Mouse (Mus musculus) adrenal gland, postnatal 36 days (tissue): ENCODE measurements around the gene Gm19668. TPM values are rescaled to one million over a fixed set of nuclear protein-coding genes. Genes with fewer than 3 reads are reported as not detected.
"Not testable (repeated sequence)": the region's sequence is repeated elsewhere in the genome, so short reads cannot be mapped to it uniquely, and the experiment has no call there.

Source experiments
- DNase-seq, 2 experiments: peaks; one replicate each; pipeline ENCODE4 v3.0.0; 2021; ENCODE audit warnings: mixed read lengths in 1 of 2
- total RNA-seq, 2 experiments: library from RNA; stranded (reverse); gene quantifications; 2 replicates each; pipeline ENCODE4 v1.2.3; 2021

The Gm19668 gene
- total RNA-seq, 2 experiments from 2014 or later = not detected

DNA sequence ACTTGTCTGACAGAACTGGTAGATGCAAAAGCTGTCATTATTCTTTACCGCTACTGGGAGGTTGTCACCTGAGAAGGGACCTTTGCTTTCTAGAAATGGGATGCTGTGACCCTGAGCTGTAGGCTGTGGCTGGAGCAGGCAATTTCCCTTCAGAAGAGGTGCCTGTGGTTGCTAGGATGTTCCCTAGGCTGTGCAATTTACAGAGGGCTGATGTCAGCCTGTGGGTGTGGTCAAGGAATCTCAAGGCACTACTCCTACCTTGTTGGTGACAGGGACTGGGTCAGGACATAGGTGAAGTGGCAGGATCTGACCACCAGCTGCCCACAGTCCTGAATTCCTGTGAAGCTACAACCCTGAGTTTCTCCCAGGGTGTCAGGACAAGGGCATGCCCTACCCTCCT lies 29.2 kb downstream of the Gm19668 start:
- DNase-seq = no peak

GRCm38 (mm10) chr10:77759582-77759981 lies 39.4 kb downstream of the Gm19668 start, which contains the start of gene Gm3233:
TSS of gene Gm3233 (minus strand) at chr10:77759682.
- DNase-seq = not testable (repeated sequence)

DNA sequence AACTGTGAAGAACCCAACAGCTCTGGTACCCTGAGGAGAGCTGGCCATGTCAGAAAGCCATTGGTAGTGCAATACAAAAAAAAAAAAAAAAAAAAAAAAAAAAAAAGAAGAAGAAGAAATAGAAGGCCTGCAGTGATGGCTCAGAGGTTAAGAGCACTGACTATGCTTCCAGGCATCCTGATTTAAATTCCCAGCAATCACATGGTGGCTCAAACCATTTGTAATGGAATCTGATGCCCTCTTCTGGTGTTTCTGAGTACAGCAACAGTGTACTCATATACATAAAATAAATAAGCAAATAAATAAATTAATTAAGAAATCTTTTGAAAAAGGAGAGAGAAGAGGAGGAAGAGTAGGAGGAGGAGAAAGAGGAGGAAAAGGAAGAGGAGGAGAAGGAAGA lies 45.5 kb downstream of the Gm19668 start:
- no peak for DNase-seq

GRCm38 (mm10) chr10:77752312-77752711 lies 46.6 kb downstream of the Gm19668 start:
- DNase-seq = not testable (repeated sequence)

- not testable (repeated sequence) for DNase-seq
These were observed 47.7 kb downstream of the Gm19668 start, which contains the start of gene Gm9736 for GRCm38 (mm10) chr10:77751254-77751653. TSS of gene Gm9736 (minus strand) at chr10:77751354.

DNA sequence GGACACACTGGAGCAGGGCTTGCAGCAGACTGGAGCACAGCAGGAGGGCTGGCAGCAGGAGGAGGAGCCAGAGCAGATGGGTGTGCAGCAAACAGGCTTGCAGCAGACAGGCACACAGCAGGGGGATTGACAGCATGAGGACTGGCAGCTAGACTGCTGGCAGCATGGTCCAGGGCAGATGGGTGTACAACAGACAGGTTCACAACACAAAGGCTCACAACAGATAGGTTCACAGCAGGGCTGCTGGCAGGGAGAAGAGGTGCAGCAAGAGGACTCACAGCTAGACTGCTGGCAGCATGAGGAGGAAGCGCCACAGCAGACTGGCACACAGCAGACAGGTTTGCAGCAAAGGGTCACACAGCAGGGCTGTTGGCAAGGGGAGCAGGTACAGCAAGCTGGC lies 48.2 kb downstream of the Gm19668 start:
- DNase-seq = not testable (repeated sequence)

Other genes with a start within 250 kb of the Gm19668 start
- 100 to 1,000 TPM; 197 to 219 TPM for gene Pttg1ip, start 217.4 kb downstream of the Gm19668 start, total RNA-seq
- gene Sumo3, start 193.0 kb downstream of the Gm19668 start, total RNA-seq = 100 to 1,000 TPM in 1 of 2 experiments, 10 to 100 TPM in 1; 89.0 to 106 TPM
- 10 to 100 TPM; 24.1 to 27.6 TPM for gene Gm49325, start 192.9 kb downstream of the Gm19668 start, total RNA-seq
- 10 to 100 TPM; 57.3 to 67.6 TPM for gene Ube2g2, start 176.9 kb downstream of the Gm19668 start, total RNA-seq
- under 1 TPM; 0.16 to 0.23 TPM for gene Tspear, start 112.6 kb downstream of the Gm19668 start, total RNA-seq
- gene Gm19402, start 108.4 kb downstream of the Gm19668 start, total RNA-seq = not detected
- gene Gm9508, start 101.9 kb downstream of the Gm19668 start, total RNA-seq = not detected
- gene Gm10272, start 92.5 kb downstream of the Gm19668 start, total RNA-seq = not detected
- not detected for gene Gm10024, start 87.7 kb downstream of the Gm19668 start, total RNA-seq
- not detected for gene Gm10142, start 83.3 kb downstream of the Gm19668 start, total RNA-seq
- not detected for gene Krtap12-1, start 78.5 kb downstream of the Gm19668 start, total RNA-seq
- gene Gm10100, start 72.6 kb downstream of the Gm19668 start, total RNA-seq = not detected
- gene Gm18596, start 56.5 kb downstream of the Gm19668 start, total RNA-seq = not detected
- gene Gm9736, start 47.8 kb downstream of the Gm19668 start, total RNA-seq = not detected
- not detected for gene Gm3233, start 39.5 kb downstream of the Gm19668 start, total RNA-seq
- gene Gm3238, start 27.8 kb downstream of the Gm19668 start, total RNA-seq = not detected
- not detected for gene Gm7138, start 22.2 kb downstream of the Gm19668 start, total RNA-seq
- not detected for gene Gm3250, start 16.6 kb downstream of the Gm19668 start, total RNA-seq
- gene Gm7137, start 10.9 kb downstream of the Gm19668 start, total RNA-seq = not detected
- gene Gm9639, start 4.1 kb downstream of the Gm19668 start, total RNA-seq = not detected
- not detected for gene Gm9507, start 12.7 kb upstream of the Gm19668 start, total RNA-seq
- not detected for gene Gm2696, start 15.5 kb upstream of the Gm19668 start, total RNA-seq
- gene Krtap10-4, start 28.0 kb upstream of the Gm19668 start, total RNA-seq = not detected
- gene Krtap10-10, start 36.8 kb upstream of the Gm19668 start, total RNA-seq = not detected
- gene Gm36176, start 47.7 kb upstream of the Gm19668 start, total RNA-seq = not detected
- gene Gm10318, start 53.7 kb upstream of the Gm19668 start, total RNA-seq = not detected
- gene Gm3285, start 62.8 kb upstream of the Gm19668 start, total RNA-seq = not detected
- gene Lrrc3, start 103.4 kb upstream of the Gm19668 start, total RNA-seq = 1 to 10 TPM; 4.2 to 5.7 TPM
- 1 to 10 TPM; 2.2 to 4.7 TPM for gene Trpm2, start 171.4 kb upstream of the Gm19668 start, total RNA-seq
- gene 1810043G02Rik, start 179.4 kb upstream of the Gm19668 start, total RNA-seq = 10 to 100 TPM; 18.6 to 20.9 TPM
- gene Pfkl, start 210.9 kb upstream of the Gm19668 start, total RNA-seq = 100 to 1,000 TPM; 116 to 131 TPM
- 10 to 100 TPM; 24.1 to 38.1 TPM for gene Dnmt3l, start 242.8 kb upstream of the Gm19668 start, total RNA-seq
- gene Aire, start 244.5 kb upstream of the Gm19668 start, total RNA-seq = not detected